Mouse (Mus musculus) ovary, postnatal 14 days (tissue): ENCODE results near the gene Olfr92.
"Not testable (repeated sequence)": the region's sequence is repeated elsewhere in the genome, so short reads cannot be mapped to it uniquely, and the experiment has no call there.

Experiments
- DNase-seq: peaks from one replicate; pipeline ENCODE4 v3.0.0; 2022; ENCODE audit warnings: low spot score

Gene Olfr92

GRCm38 (mm10) chr17:37119988-37120387 lies at the start of gene Olfr92:
Gene Olfr92 (minus strand): TSS chr17:37120088.
- no peak for DNase-seq

GRCm38 (mm10) chr17:37161394-37161793 lies 41.5 kb upstream of the Olfr92 start, which contains the start of gene Olfr93:
Gene Olfr93 (minus strand): TSS chr17:37161494.
- DNase-seq: no peak

- DNase-seq: not testable (repeated sequence)
Measured at GRCm38 (mm10) chr17:37131366-37131765, 11.5 kb upstream of the Olfr92 start.

GRCm38 (mm10) chr17:37098178-37098577 lies 21.7 kb downstream of the Olfr92 start, which contains the start of gene Olfr91:
Gene Olfr91 (minus strand): TSS chr17:37098278.
- DNase-seq: no peak

- DNase-seq: no peak
Measured at GRCm38 (mm10) chr17:37093289-37093688, 26.6 kb downstream of the Olfr92 start.

GRCm38 (mm10) chr17:37092198-37092597 lies 27.7 kb downstream of the Olfr92 start:
- DNase-seq: no peak

GRCm38 (mm10) chr17:37088399-37088798 lies 31.5 kb downstream of the Olfr92 start, which contains the start of gene Olfr90:
Gene Olfr90 (minus strand): TSS chr17:37088499.
- DNase-seq: no peak

GRCm38 (mm10) chr17:37085545-37085944 lies 34.3 kb downstream of the Olfr92 start:
- no peak for DNase-seq

GRCm38 (mm10) chr17:37084632-37085031 lies 35.3 kb downstream of the Olfr92 start:
- DNase-seq: no peak

GRCm38 (mm10) chr17:37083327-37083726 lies 36.6 kb downstream of the Olfr92 start:
- peak; percentile 53 for DNase-seq

GRCm38 (mm10) chr17:37081659-37082058 lies 38.2 kb downstream of the Olfr92 start:
- no peak for DNase-seq

GRCm38 (mm10) chr17:37080119-37080518 lies 39.8 kb downstream of the Olfr92 start:
- peak; percentile 15 for DNase-seq

- no peak for DNase-seq
Measured at GRCm38 (mm10) chr17:37078990-37079389, 40.9 kb downstream of the Olfr92 start.

- DNase-seq: no peak
Measured at GRCm38 (mm10) chr17:37078193-37078592, 41.7 kb downstream of the Olfr92 start.

- DNase-seq: no peak
Measured at GRCm38 (mm10) chr17:37075766-37076165, 44.1 kb downstream of the Olfr92 start.

- no peak for DNase-seq
Measured at GRCm38 (mm10) chr17:37075181-37075580, 44.7 kb downstream of the Olfr92 start.

GRCm38 (mm10) chr17:37072730-37073276 lies 47.1 kb downstream of the Olfr92 start:
- DNase-seq: no peak

GRCm38 (mm10) chr17:37072080-37072729 lies 47.7 kb downstream of the Olfr92 start:
- DNase-seq: no peak

- no peak for DNase-seq
Measured at GRCm38 (mm10) chr17:37070121-37070520, 49.8 kb downstream of the Olfr92 start.

- DNase-seq: no peak
Measured at GRCm38 (mm10) chr17:37067861-37068260, 52.0 kb downstream of the Olfr92 start.

- DNase-seq: no peak
Measured at GRCm38 (mm10) chr17:37065993-37066392, 53.9 kb downstream of the Olfr92 start.

GRCm38 (mm10) chr17:37063686-37064495 lies 56.0 kb downstream of the Olfr92 start:
- no peak for DNase-seq

GRCm38 (mm10) chr17:37063063-37063462 lies 56.8 kb downstream of the Olfr92 start:
- no peak for DNase-seq
